Mouse (Mus musculus): ENCODE measurements at regions not wholly inside any gene's neighbourhood (a gene's known extent, or its start where the extent isn't known, plus 50 kb on each side); places are given as distances from the start of the nearest gene placed in this dataset.

- no peak overlapping the region for H3K4me2 ChIP-seq
- H3K9ac ChIP-seq, result no peak overlapping the region
- H3K4me3 ChIP-seq, result no peak overlapping the region
- 35% methylated on average over 2 of the region's 2 CpGs for WGBS
- H3K4me1 ChIP-seq, result no peaks in the 10 kb centered on the region
- ATAC-seq (ENCODE audit: insufficient number of reproducible peaks, low FRiP score, low TSS enrichment, low read depth), result no peak
- H3K27me3 ChIP-seq, result no peaks in the 10 kb centered on the region
- H3K27ac ChIP-seq, result no peak overlapping the region
- H3K9me3 ChIP-seq, result no peaks in the 10 kb centered on the region
- H3K36me3 ChIP-seq, result no peaks in the 10 kb centered on the region
Observed at GRCm38 (mm10) chr1:13467886-13468630, 2054.2 kb downstream of the A830018L16Rik start.

GRCm38 (mm10) chr1:13494727-13495404 is 2081.0 kb downstream of the A830018L16Rik start:
- peaks cover 12% of the 10 kb centered on the region for H3K4me1 ChIP-seq
- H3K27me3 ChIP-seq, result peaks cover 3% of the 10 kb centered on the region; the same call in 1 of the 2 replicates
- H3K4me2 ChIP-seq, result peak overlapping the region; percentile 47
- H3K27ac ChIP-seq, result no peak overlapping the region
- H3K9me3 ChIP-seq, result no peaks in the 10 kb centered on the region
- H3K36me3 ChIP-seq, result no peaks in the 10 kb centered on the region
- no peak overlapping the region for H3K9ac ChIP-seq
- WGBS, result 15% methylated on average over 16 of the region's 16 CpGs
- H3K4me3 ChIP-seq, result peak overlapping the region; percentile 32
- no peak for ATAC-seq (ENCODE audit: insufficient number of reproducible peaks, low FRiP score, low TSS enrichment, low read depth)

GRCm38 (mm10) chr1:13496386-13496785 is 2082.5 kb downstream of the A830018L16Rik start:
- Histone ChIP-seq H3K27ac (no peak overlapping the region), H3K4me2 (no peak overlapping the region), H3K36me3 (no peaks in the 10 kb centered on the region), H3K27me3 (peaks cover 3% of the 10 kb centered on the region; the same call in 1 of the 2 replicates), H3K4me3 (no peak overlapping the region), H3K9me3 (no peaks in the 10 kb centered on the region), H3K4me1 (peaks cover 10% of the 10 kb centered on the region), H3K9ac (no peak overlapping the region)
- no peak for ATAC-seq (ENCODE audit: insufficient number of reproducible peaks, low FRiP score, low TSS enrichment, low read depth)
- 23% methylated on average over 2 of the region's 2 CpGs for WGBS

GRCm38 (mm10) chr1:13500456-13500855 is 2086.6 kb downstream of the A830018L16Rik start:
- no peak for ATAC-seq (ENCODE audit: insufficient number of reproducible peaks, low FRiP score, low TSS enrichment, low read depth)
- 33% methylated on average over 5 of the region's 5 CpGs for WGBS
- Histone ChIP-seq H3K4me1 (0 out of 2 replicates have a peak, but pooled peaks cover 1% of the 10 kb centered on the region), H3K4me2 (no peak overlapping the region), H3K36me3 (no peaks in the 10 kb centered on the region), H3K27ac (no peak overlapping the region), H3K27me3 (no peaks in the 10 kb centered on the region; the same call in 1 of the 2 replicates), H3K9ac (no peak overlapping the region), H3K4me3 (no peak overlapping the region), H3K9me3 (no peaks in the 10 kb centered on the region)

GRCm38 (mm10) chr1:13501938-13502337 is 2088.0 kb downstream of the A830018L16Rik start:
- Histone ChIP-seq H3K4me1 (no peaks in the 10 kb centered on the region), H3K27me3 (no peaks in the 10 kb centered on the region), H3K27ac (no peak overlapping the region), H3K36me3 (no peaks in the 10 kb centered on the region), H3K9me3 (no peaks in the 10 kb centered on the region), H3K9ac (no peak overlapping the region), H3K4me2 (no peak overlapping the region), H3K4me3 (no peak overlapping the region)
- WGBS, result 67% methylated on average over 4 of the region's 4 CpGs
- ATAC-seq (ENCODE audit: insufficient number of reproducible peaks, low FRiP score, low TSS enrichment, low read depth), result no peak

GRCm38 (mm10) chr1:13513761-13514160 is 2099.9 kb downstream of the A830018L16Rik start:
- Histone ChIP-seq H3K4me2 (no peak overlapping the region), H3K4me1 (no peaks in the 10 kb centered on the region), H3K27me3 (no peaks in the 10 kb centered on the region), H3K36me3 (no peaks in the 10 kb centered on the region), H3K9me3 (no peaks in the 10 kb centered on the region), H3K9ac (no peak overlapping the region), H3K4me3 (no peak overlapping the region), H3K27ac (no peak overlapping the region)
- no peak for ATAC-seq (ENCODE audit: insufficient number of reproducible peaks, low FRiP score, low TSS enrichment, low read depth)
- 91% methylated on average over 11 of the region's 11 CpGs for WGBS
